Mouse (Mus musculus) megakaryocyte, embryonic 14.5 days (primary cell): ENCODE data around the gene Gimap9.

Source experiments
- FLI1 ChIP-seq: IDR thresholded peaks from 2 replicates; pipeline ENCODE4 v1.6.1; 2012; ENCODE audit warnings: low read length, inconsistent platforms, mixed read lengths
- GATA1 ChIP-seq: IDR thresholded peaks from 3 replicates; pipeline ENCODE4 v1.6.1; 2012; ENCODE audit warnings: mixed read lengths, low read length, inconsistent platforms, borderline replicate concordance

- TF ChIP-seq GATA1 = no peak
- no peak for TF ChIP-seq FLI1
Measured at GRCm38 (mm10) chr6:48692962-48693361, 17.0 kb downstream of the Gimap9 start.
